21 mouse cellular contexts compared by ENCODE assay signal in the genomic region with DNA sequence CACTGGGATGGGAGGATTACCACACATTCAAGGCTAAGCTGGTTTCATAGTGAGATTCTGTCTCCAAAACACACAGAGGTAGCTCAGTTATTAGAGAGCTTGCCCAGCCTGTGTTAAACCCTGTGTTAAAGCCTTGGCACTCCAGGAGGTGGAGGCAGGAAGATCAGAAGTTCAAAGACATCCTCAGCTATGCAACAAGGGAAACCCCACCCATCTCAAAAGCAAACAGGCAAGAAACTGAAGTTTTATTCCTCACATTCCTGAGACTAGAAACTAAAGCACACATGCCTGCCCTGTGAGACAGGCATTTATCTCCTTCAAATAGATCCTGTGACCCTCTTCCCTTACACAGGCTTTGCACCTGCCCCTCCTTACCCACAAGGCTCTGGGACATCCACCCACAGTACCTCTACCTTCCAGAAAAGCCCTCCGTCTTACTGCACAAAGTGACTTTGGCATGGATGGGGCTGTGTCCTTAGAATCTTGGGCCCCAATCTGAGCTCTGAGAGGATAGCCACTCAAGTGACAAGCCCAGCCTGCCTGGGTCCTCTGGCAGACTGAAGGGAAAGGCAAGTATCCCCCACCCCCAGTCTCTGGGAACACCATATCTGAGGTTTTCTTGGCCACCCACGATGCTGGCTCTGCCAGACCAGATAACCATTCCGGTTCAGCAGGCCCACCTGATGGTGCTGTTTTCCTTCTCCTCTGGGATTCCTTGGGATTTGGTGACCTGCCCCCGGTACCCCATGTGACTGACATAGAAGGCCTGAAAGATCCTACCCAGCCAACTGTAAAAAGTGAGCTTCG.
DNase-seq lines count a peak whose midpoint lies in the region; ATAC-seq and TF ChIP-seq lines count a peak whose summit lies in the region.
"Had no signal": no experiment of that assay in that cellular context is flagged by ENCODE, and none has a peak within 500 bp of the region (broad histone marks: within the 10 kb centered on the region; RNA-seq: fewer than 3 reads in every experiment).

No protein-coding gene starts in this region.

- intact Hi-C loops in heart, postnatal 36 days (cut with DNase I) = no loop called here

- 0 out of 2 replicates have a peak overlapping the region, but pooled peaks have one; percentile 27 for H3K27ac ChIP-seq in forebrain, embryonic 10.5 days
- no peak overlapping the region for H3K27ac ChIP-seq in forebrain, postnatal 0 days (ENCODE audit: low read depth, low read length)
- H3K27ac ChIP-seq in kidney, embryonic 16.5 days (ENCODE audit: low read length) = no peak overlapping the region
- no peak overlapping the region for H3K27ac ChIP-seq in lung, postnatal 0 days (ENCODE audit: low read length)
- H3K27ac ChIP-seq: heart, adult 2 months; hindbrain, embryonic 15.5 days; limb, embryonic 15.5 days; liver, embryonic 14.5 days; macrophage; midbrain, embryonic 15.5 days; stomach, embryonic 15.5 days had no signal

- DNase-seq in forebrain, embryonic 10.5 days (ENCODE audit: extremely low spot score, low spot score) = no peak
- DNase-seq in forebrain, postnatal 0 days = no peak
- DNase-seq in kidney, postnatal 10 days = no peak
- DNase-seq in lung, postnatal 0 days (ENCODE audit: low spot score) = peak; percentile 25
- DNase-seq in lung, postnatal 14 days = no peak
- DNase-seq in heart, postnatal 36 days = no peak
- DNase-seq: adrenal gland, postnatal 36 days; cerebellum, adult 9-10 months; gastrocnemius, postnatal 25 days; heart, adult 2 months; layer of hippocampus, adult 9-11 months; thymus, postnatal 25 days had no signal

- TF ChIP-seq EP300 in lung, postnatal 0 days (IDR thresholded peaks at IDR 0.05) = peak; percentile 55

- H3K4me3 ChIP-seq in forebrain, embryonic 10.5 days = no peak overlapping the region
- H3K4me3 ChIP-seq in forebrain, postnatal 0 days (ENCODE audit: low read depth, low read length) = no peak overlapping the region
- no peak overlapping the region for H3K4me3 ChIP-seq in kidney, embryonic 16.5 days (ENCODE audit: low read length)
- no peak overlapping the region for H3K4me3 ChIP-seq in lung, postnatal 0 days (ENCODE audit: low read depth, low read length)
- H3K4me3 ChIP-seq: heart, adult 2 months; hindbrain, embryonic 15.5 days; limb, embryonic 15.5 days; midbrain, embryonic 15.5 days; myocyte; stomach, embryonic 15.5 days had no signal

- no peak overlapping the region for H3K9ac ChIP-seq in forebrain, postnatal 0 days
- H3K9ac ChIP-seq in kidney, embryonic 16.5 days (replicated peaks; ENCODE audit: low read length) = 0 out of 2 replicates have a peak overlapping the region, but pooled peaks have one; percentile 13
- no peak overlapping the region for H3K9ac ChIP-seq in lung, postnatal 0 days (replicated peaks; ENCODE audit: low read depth)
- H3K9ac ChIP-seq: hindbrain, embryonic 15.5 days; limb, embryonic 15.5 days; liver, embryonic 14.5 days; midbrain, embryonic 15.5 days; stomach, embryonic 15.5 days had no signal

- no peak overlapping the region for H3K4me2 ChIP-seq in forebrain, postnatal 0 days (ENCODE audit: low read depth)
- no peak overlapping the region for H3K4me2 ChIP-seq in kidney, embryonic 16.5 days (replicated peaks; ENCODE audit: low read depth, low read length)
- H3K4me2 ChIP-seq in lung, postnatal 0 days (replicated peaks; ENCODE audit: low read depth, low read length) = no peak overlapping the region
- H3K4me2 ChIP-seq: hindbrain, embryonic 15.5 days; limb, embryonic 15.5 days; midbrain, embryonic 15.5 days; stomach, embryonic 15.5 days had no signal

- no peaks in the 10 kb centered on the region for H3K36me3 ChIP-seq in forebrain, embryonic 10.5 days (replicated peaks)
- H3K36me3 ChIP-seq in forebrain, postnatal 0 days (ENCODE audit: insufficient read depth) = no peaks in the 10 kb centered on the region
- H3K36me3 ChIP-seq in kidney, embryonic 16.5 days (ENCODE audit: insufficient read depth, low read length) = no peaks in the 10 kb centered on the region
- no peaks in the 10 kb centered on the region for H3K36me3 ChIP-seq in lung, postnatal 0 days (ENCODE audit: insufficient read depth, low read length)
- H3K36me3 ChIP-seq: hindbrain, embryonic 15.5 days; limb, embryonic 15.5 days; midbrain, embryonic 15.5 days; stomach, embryonic 15.5 days had no signal

- peaks cover 17% of the 10 kb centered on the region for H3K4me1 ChIP-seq in forebrain, embryonic 10.5 days
- H3K4me1 ChIP-seq in forebrain, postnatal 0 days (ENCODE audit: insufficient read depth) = no peaks in the 10 kb centered on the region
- H3K4me1 ChIP-seq in kidney, embryonic 16.5 days (ENCODE audit: insufficient read depth, low read length) = peaks cover 6% of the 10 kb centered on the region
- H3K4me1 ChIP-seq in lung, postnatal 0 days (ENCODE audit: insufficient read depth, low read depth, low read length) = 0 out of 2 replicates have a peak, but pooled peaks cover 8% of the 10 kb centered on the region
- H3K4me1 ChIP-seq: hindbrain, embryonic 15.5 days; limb, embryonic 15.5 days; midbrain, embryonic 15.5 days had no signal

- H3K9me3 ChIP-seq in forebrain, embryonic 10.5 days = no peaks in the 10 kb centered on the region
- no peaks in the 10 kb centered on the region for H3K9me3 ChIP-seq in forebrain, postnatal 0 days (ENCODE audit: low read length)
- no peaks in the 10 kb centered on the region for H3K9me3 ChIP-seq in kidney, embryonic 16.5 days (ENCODE audit: low read length)
- H3K9me3 ChIP-seq in lung, postnatal 0 days (ENCODE audit: low read length) = no peaks in the 10 kb centered on the region
- H3K9me3 ChIP-seq: hindbrain, embryonic 15.5 days; limb, embryonic 15.5 days; midbrain, embryonic 15.5 days; stomach, embryonic 15.5 days had no signal

- ATAC-seq in forebrain, postnatal 0 days = no peak
- 0 out of 2 replicates have a peak, but pooled peaks have one; percentile 19 for ATAC-seq in kidney, embryonic 16.5 days (ENCODE audit: low FRiP score, low TSS enrichment)
- peak; percentile 66 for ATAC-seq in lung, postnatal 0 days
- ATAC-seq: forebrain, embryonic 16.5 days; midbrain, embryonic 15.5 days had no signal

- no peak for TF ChIP-seq CTCF in forebrain, postnatal 0 days (IDR thresholded peaks at IDR 0.05; ENCODE audit: low read depth)
- TF ChIP-seq CTCF in lung, postnatal 0 days (IDR thresholded peaks at IDR 0.05) = no peak

- 54% methylated on average over 5 of the region's 5 CpGs for WGBS in forebrain, embryonic 10.5 days
- WGBS in forebrain, postnatal 0 days = 66% methylated on average over 5 of the region's 5 CpGs
- whole genome bisulfite sequencing in kidney, embryonic 16.5 days = 46% methylated on average over 5 of the region's 5 CpGs
- 36% methylated on average over 5 of the region's 5 CpGs for WGBS in lung, postnatal 0 days

- 0 out of 2 replicates have a peak, but pooled peaks cover 13% of the 10 kb centered on the region for H3K27me3 ChIP-seq in forebrain, embryonic 10.5 days (ENCODE audit: poor library complexity, severe bottlenecking)
- H3K27me3 ChIP-seq in forebrain, postnatal 0 days (ENCODE audit: insufficient read depth, low read length) = no peaks in the 10 kb centered on the region
- H3K27me3 ChIP-seq in kidney, embryonic 16.5 days (ENCODE audit: insufficient read depth, low read length) = no peaks in the 10 kb centered on the region
- no peaks in the 10 kb centered on the region for H3K27me3 ChIP-seq in lung, postnatal 0 days (replicated peaks; ENCODE audit: insufficient read depth, low read length)
- H3K27me3 ChIP-seq: hindbrain, embryonic 15.5 days; limb, embryonic 15.5 days; midbrain, embryonic 15.5 days; stomach, embryonic 15.5 days had no signal
